Mouse (Mus musculus) lung, embryonic 14.5 days (tissue): Measurements from ENCODE around the gene Golim4. TPM values are rescaled to one million over a fixed set of nuclear protein-coding genes. Genes with fewer than 3 reads are reported as not detected.
A peak's percentile ranks its signal among the peaks of the same experiment; 100 is the strongest.

ENCODE experiments used
- ATAC-seq: fragments of 200-750 bp; cut with Nextera tagmentation; 2 replicates; pipeline ENCODE4 v1.8.0; 2017; ENCODE audit warnings: mild to moderate bottlenecking, moderate TSS enrichment, moderate library complexity; ENCODE audit not compliant: insufficient read depth
- DNase-seq: peaks from one replicate; pipeline ENCODE4 v3.0.0-alpha.2; 2015
- H3K27ac ChIP-seq: fragments of 300-500 bp; sonication (generic); 2 replicates; pipeline ENCODE4 v1.5.1; 2014; ENCODE audit warnings: low read depth, mild to moderate bottlenecking, moderate library complexity
- H3K27me3 ChIP-seq: fragments of 300-500 bp; sonication (generic); 2 replicates; pipeline ENCODE4 v1.6.1; 2014; ENCODE audit warnings: low read length, control low read depth; ENCODE audit not compliant: insufficient read depth
- H3K36me3 ChIP-seq: fragments of 300-500 bp; sonication (generic); 2 replicates; pipeline ENCODE4 v1.6.1; 2014; ENCODE audit warnings: control low read depth; ENCODE audit not compliant: insufficient read depth
- H3K4me1 ChIP-seq: fragments of 300-500 bp; sonication (generic); 2 replicates; pipeline ENCODE4 v1.6.1; 2014; ENCODE audit warnings: antibody characterized with exemption, control low read depth; ENCODE audit not compliant: insufficient read depth
- H3K4me2 ChIP-seq: fragments of 300-500 bp; sonication (generic); 2 replicates; pipeline ENCODE4 v1.6.1; 2014; ENCODE audit warnings: mild to moderate bottlenecking
- H3K4me3 ChIP-seq: fragments of 300-500 bp; sonication (generic); 2 replicates; pipeline ENCODE4 v1.5.1; 2014; ENCODE audit warnings: low read depth, low read length
- H3K9ac ChIP-seq: fragments of 300-500 bp; sonication (generic); 2 replicates; pipeline ENCODE4 v1.6.1; 2014
- H3K9me3 ChIP-seq: fragments of 300-500 bp; sonication (generic); 2 replicates; pipeline ENCODE4 v1.6.1; 2016; ENCODE audit warnings: low read depth, low read length, control low read depth
- CTCF ChIP-seq: IDR thresholded peaks from 2 replicates; pipeline ENCODE4 v1.5.1; 2016; ENCODE audit warnings: antibody characterized with exemption, low read depth
- WGBS: fragments of 180-500 bp; shearing (Covaris S2); extraction: QIAGEN DNeasy Blood & Tissue Kit; methylation state at CpG from one replicate; pipeline ENCODE4 v1.1.7; 2014; 5-methylcytosine and 5-hydroxymethylcytosine counted together
- polyA plus RNA-seq: library from polyadenylated mRNA; unstranded; fragments of >200 nt; fragmentation: Nextera tagmentation; extraction: Ambion mirVana; gene quantifications from 2 replicates; pipeline ENCODE4 v1.2.1, GENCODE M21; 2014

Golim4 gene
- polyA plus RNA-seq, 1 experiment from 2014 or later, result 48.3 TPM

- H3K4me1 ChIP-seq, result no peaks in the 10 kb centered on the region
- DNase-seq, result no peak
- H3K4me3 ChIP-seq, result no peak overlapping the region
- no peak overlapping the region for H3K27ac ChIP-seq
- no peaks in the 10 kb centered on the region for H3K9me3 ChIP-seq
- peaks cover 69% of the 10 kb centered on the region for H3K36me3 ChIP-seq
- WGBS, result 85% methylated on average over 3 of the region's 3 CpGs
- no peak for ATAC-seq
- no peak for TF ChIP-seq CTCF
- H3K9ac ChIP-seq, result no peak overlapping the region
- H3K27me3 ChIP-seq, result no peaks in the 10 kb centered on the region
- H3K4me2 ChIP-seq, result no peak overlapping the region
These were observed 65.2 kb downstream of the Golim4 start for GRCm38 (mm10) chr3:75891581-75891980.

GRCm38 (mm10) chr3:75889323-75889722 is 67.4 kb downstream of the Golim4 start:
- H3K36me3 ChIP-seq, result peaks cover 83% of the 10 kb centered on the region
- no peak overlapping the region for H3K4me2 ChIP-seq
- no peaks in the 10 kb centered on the region for H3K9me3 ChIP-seq
- WGBS, result 94% methylated on average over 1 of the region's 1 CpGs
- TF ChIP-seq CTCF, result no peak
- DNase-seq, result no peak
- H3K27ac ChIP-seq, result no peak overlapping the region
- no peak overlapping the region for H3K9ac ChIP-seq
- no peaks in the 10 kb centered on the region for H3K27me3 ChIP-seq
- no peaks in the 10 kb centered on the region for H3K4me1 ChIP-seq
- no peak overlapping the region for H3K4me3 ChIP-seq
- no peak for ATAC-seq

- ATAC-seq (no peak), DNase-seq (no peak)
- 90% methylated on average over 1 of the region's 1 CpGs for WGBS
- Histone ChIP-seq H3K9me3 (no peaks in the 10 kb centered on the region), H3K4me3 (no peak overlapping the region), H3K4me2 (no peak overlapping the region), H3K27ac (no peak overlapping the region), H3K27me3 (no peaks in the 10 kb centered on the region), H3K4me1 (no peaks in the 10 kb centered on the region), H3K36me3 (peaks cover 51% of the 10 kb centered on the region), H3K9ac (no peak overlapping the region)
- no peak for TF ChIP-seq CTCF
These were observed 75.2 kb downstream of the Golim4 start for GRCm38 (mm10) chr3:75881582-75881981.

GRCm38 (mm10) chr3:75879269-75879668 is 77.5 kb downstream of the Golim4 start:
- Histone ChIP-seq H3K4me1 (no peaks in the 10 kb centered on the region), H3K27me3 (no peaks in the 10 kb centered on the region), H3K4me2 (no peak overlapping the region), H3K27ac (no peak overlapping the region), H3K4me3 (no peak overlapping the region), H3K9me3 (no peaks in the 10 kb centered on the region), H3K9ac (no peak overlapping the region), H3K36me3 (peaks cover 32% of the 10 kb centered on the region)
- ATAC-seq (no peak), DNase-seq (peak; percentile 29)
- WGBS, result 87% methylated on average over 2 of the region's 2 CpGs
- TF ChIP-seq CTCF, result peak; percentile 46

GRCm38 (mm10) chr3:75868886-75869285 is 87.9 kb downstream of the Golim4 start:
- H3K9ac ChIP-seq, result no peak overlapping the region
- H3K4me3 ChIP-seq, result no peak overlapping the region
- no peaks in the 10 kb centered on the region for H3K27me3 ChIP-seq
- H3K27ac ChIP-seq, result no peak overlapping the region
- DNase-seq (peak; percentile 76), ATAC-seq (peak; percentile 74; the same call in 1 of the 2 replicates)
- no peaks in the 10 kb centered on the region for H3K4me1 ChIP-seq
- 0 out of 2 replicates have a peak, but pooled peaks cover 4% of the 10 kb centered on the region for H3K36me3 ChIP-seq
- no peak for TF ChIP-seq CTCF
- 15% methylated on average over 1 of the region's 1 CpGs for WGBS
- no peaks in the 10 kb centered on the region for H3K9me3 ChIP-seq
- no peak overlapping the region for H3K4me2 ChIP-seq

GRCm38 (mm10) chr3:75864203-75864602 is 92.5 kb downstream of the Golim4 start:
- H3K9ac ChIP-seq, result no peak overlapping the region
- no peaks in the 10 kb centered on the region for H3K9me3 ChIP-seq
- no peak overlapping the region for H3K27ac ChIP-seq
- no peaks in the 10 kb centered on the region for H3K36me3 ChIP-seq
- peak; percentile 31 for TF ChIP-seq CTCF
- no peak overlapping the region for H3K4me3 ChIP-seq
- ATAC-seq, result no peak
- no peaks in the 10 kb centered on the region for H3K27me3 ChIP-seq
- H3K4me1 ChIP-seq, result no peaks in the 10 kb centered on the region
- WGBS, result 26% methylated on average over 2 of the region's 2 CpGs
- no peak overlapping the region for H3K4me2 ChIP-seq
- peak; percentile 53 for DNase-seq

GRCm38 (mm10) chr3:75861677-75862076 is 95.1 kb downstream of the Golim4 start:
- H3K4me3 ChIP-seq, result no peak overlapping the region
- H3K27me3 ChIP-seq, result no peaks in the 10 kb centered on the region
- H3K9me3 ChIP-seq, result no peaks in the 10 kb centered on the region
- ATAC-seq (no peak), DNase-seq (peak; percentile 74)
- H3K4me1 ChIP-seq, result no peaks in the 10 kb centered on the region
- H3K4me2 ChIP-seq, result no peak overlapping the region
- no peak overlapping the region for H3K9ac ChIP-seq
- TF ChIP-seq CTCF, result peak; percentile 69
- WGBS, result 33% methylated on average over 4 of the region's 4 CpGs
- no peaks in the 10 kb centered on the region for H3K36me3 ChIP-seq
- no peak overlapping the region for H3K27ac ChIP-seq

GRCm38 (mm10) chr3:75860760-75861159 is 96.0 kb downstream of the Golim4 start:
- no peaks in the 10 kb centered on the region for H3K9me3 ChIP-seq
- WGBS, result 35% methylated on average over 12 of the region's 12 CpGs
- TF ChIP-seq CTCF, result no peak
- no peak overlapping the region for H3K4me2 ChIP-seq
- no peaks in the 10 kb centered on the region for H3K4me1 ChIP-seq
- H3K36me3 ChIP-seq, result no peaks in the 10 kb centered on the region
- no peaks in the 10 kb centered on the region for H3K27me3 ChIP-seq
- no peak overlapping the region for H3K9ac ChIP-seq
- ATAC-seq (peak; percentile 99), DNase-seq (peak; percentile 86)
- no peak overlapping the region for H3K4me3 ChIP-seq
- H3K27ac ChIP-seq, result no peak overlapping the region
